9 mouse cellular contexts compared by ENCODE assay signal in genomic region chr2:157914889-157915517, GRCm38 (mm10). TPM values are rescaled to one million over a fixed set of nuclear protein-coding genes. Genes with fewer than 3 reads are reported as not detected.
DNase-seq lines count a peak whose midpoint lies in the region; ATAC-seq lines count a peak whose summit lies in the region.
"Had no signal": no experiment of that assay in that cellular context is flagged by ENCODE, and none has a peak within 500 bp of the region (broad histone marks: within the 10 kb centered on the region; RNA-seq: fewer than 3 reads in every experiment).

No protein-coding gene starts in this region.

- no peak overlapping the region for H3K9ac ChIP-seq in heart, embryonic 13.5 days
- peak overlapping the region; percentile 86 for H3K9ac ChIP-seq in hindbrain, embryonic 16.5 days (ENCODE audit: low read depth, low read length)
- H3K9ac ChIP-seq in midbrain, embryonic 12.5 days (replicated peaks) = peak overlapping the region; percentile 63

- WGBS in heart, embryonic 13.5 days = 37% methylated on average over 43 of the region's 43 CpGs
- WGBS in hindbrain, embryonic 16.5 days = 35% methylated on average over 41 of the region's 43 CpGs
- WGBS in midbrain, embryonic 12.5 days = 41% methylated on average over 43 of the region's 43 CpGs

- H3K27me3 ChIP-seq in heart, embryonic 13.5 days (replicated peaks) = peaks cover 95% of the 10 kb centered on the region
- peaks cover 6% of the 10 kb centered on the region; the same call in 1 of the 2 replicates for H3K27me3 ChIP-seq in hindbrain, embryonic 16.5 days (replicated peaks; ENCODE audit: control insufficient read depth, insufficient read depth, low read length)
- H3K27me3 ChIP-seq in midbrain, embryonic 12.5 days = peaks cover 64% of the 10 kb centered on the region

- no peaks in the 10 kb centered on the region for H3K9me3 ChIP-seq in heart, embryonic 13.5 days
- no peaks in the 10 kb centered on the region for H3K9me3 ChIP-seq in hindbrain, embryonic 16.5 days (ENCODE audit: control insufficient read depth, low read length)
- no peaks in the 10 kb centered on the region for H3K9me3 ChIP-seq in midbrain, embryonic 12.5 days

- H3K4me3 ChIP-seq in heart, embryonic 13.5 days = peak overlapping the region; percentile 42
- H3K4me3 ChIP-seq in hindbrain, embryonic 16.5 days (ENCODE audit: low read length) = peak overlapping the region; percentile 73
- H3K4me3 ChIP-seq in midbrain, embryonic 12.5 days = peak overlapping the region; percentile 52

- peak overlapping the region; percentile 66 for H3K4me2 ChIP-seq in heart, embryonic 13.5 days
- H3K4me2 ChIP-seq in hindbrain, embryonic 16.5 days (ENCODE audit: low read length) = peak overlapping the region; percentile 86
- peak overlapping the region; percentile 64 for H3K4me2 ChIP-seq in midbrain, embryonic 12.5 days (replicated peaks)

- no peak for DNase-seq in heart, adult 11 months
- DNase-seq in brain, adult 2 months (ENCODE audit: low read depth, low spot score) = peak; percentile 73
- DNase-seq in adrenal gland, postnatal 4 days (ENCODE audit: low spot score in 2 of 2) = no peak
- no peak for DNase-seq in adrenal gland, postnatal 25 days
- DNase-seq in kidney, postnatal 36 days = no peak

- ATAC-seq in heart, embryonic 13.5 days (ENCODE audit: extremely low read depth, insufficient number of reproducible peaks, low FRiP score, low TSS enrichment) = no peak
- peak; percentile 22 for ATAC-seq in hindbrain, embryonic 16.5 days
- ATAC-seq in midbrain, embryonic 12.5 days (ENCODE audit: low FRiP score, low read depth) = peak; percentile 3; the same call in 1 of the 2 replicates

- H3K36me3 ChIP-seq in heart, embryonic 13.5 days = no peaks in the 10 kb centered on the region
- H3K36me3 ChIP-seq in hindbrain, embryonic 16.5 days (ENCODE audit: control insufficient read depth, insufficient read depth, low read length) = no peaks in the 10 kb centered on the region
- no peaks in the 10 kb centered on the region for H3K36me3 ChIP-seq in midbrain, embryonic 12.5 days

- peaks cover 8% of the 10 kb centered on the region for H3K4me1 ChIP-seq in heart, embryonic 13.5 days
- peaks cover 27% of the 10 kb centered on the region for H3K4me1 ChIP-seq in hindbrain, embryonic 16.5 days (ENCODE audit: control insufficient read depth, insufficient read depth, low read depth, low read length)
- H3K4me1 ChIP-seq in midbrain, embryonic 12.5 days = peaks cover 24% of the 10 kb centered on the region; the same call in 1 of the 2 replicates

- H3K27ac ChIP-seq in heart, embryonic 13.5 days (replicated peaks) = no peak overlapping the region
- peak overlapping the region; percentile 88 for H3K27ac ChIP-seq in hindbrain, embryonic 16.5 days (ENCODE audit: low read depth, low read length)
- H3K27ac ChIP-seq in midbrain, embryonic 12.5 days (replicated peaks) = peak overlapping the region; percentile 39

RNA-seq across cellular contexts. Expression of gene Vstm2l, which starts 0.6 kb away (rescaled TPM):
- 0.10 TPM in 1 of 2 replicates, not detected in the other for polyA plus RNA-seq in heart, embryonic 13.5 days (2015; fragmentation: Nextera tagmentation; extraction: Ambion mirVana)
- 9.5 and 20.7 TPM in 2 replicates for polyA plus RNA-seq in hindbrain, embryonic 16.5 days (2015; fragmentation: Nextera tagmentation; extraction: Ambion mirVana)
- 8.9 and 9.3 TPM in 2 replicates for polyA plus RNA-seq in midbrain, embryonic 12.5 days (2016; fragmentation: Nextera tagmentation; extraction: Ambion mirVana)
- 10 to 100 TPM; 17.6 to 24.9 TPM for total RNA-seq in adrenal gland, postnatal 4 days (2021)
- total RNA-seq in adrenal gland, postnatal 25 days (2021) = 1.4 and 1.6 TPM in 2 replicates
- polyA plus RNA-seq: spleen, adult 2 months had no signal
